Mouse (Mus musculus): ENCODE results near the gene Gne.

Gene Gne

GRCm38 (mm10) chr4:44083945-44084344 lies at the start of gene Gne:
Gne (minus strand) TSS chr4:44084177.
- peak; percentile 70 for DNase-seq (ENCODE audit: extremely low read depth, insufficient read length, low spot score)

- no peak for DNase-seq (ENCODE audit: extremely low read depth, insufficient read length, low spot score)
These were observed 42.8 kb upstream of the Gne start for GRCm38 (mm10) chr4:44126805-44127204.

- DNase-seq (ENCODE audit: extremely low read depth, insufficient read length, low spot score), result no peak
These were observed 35.6 kb upstream of the Gne start for GRCm38 (mm10) chr4:44119410-44120201.

GRCm38 (mm10) chr4:44115046-44115445 lies 31.1 kb upstream of the Gne start:
- DNase-seq (ENCODE audit: extremely low read depth, insufficient read length, low spot score), result no peak

- DNase-seq (ENCODE audit: extremely low read depth, insufficient read length, low spot score), result no peak
These were observed 29.6 kb upstream of the Gne start for GRCm38 (mm10) chr4:44113393-44114138.

GRCm38 (mm10) chr4:44112741-44113140 lies 28.8 kb upstream of the Gne start:
- DNase-seq (ENCODE audit: extremely low read depth, insufficient read length, low spot score), result peak; percentile 31

GRCm38 (mm10) chr4:44110771-44111170 lies 26.8 kb upstream of the Gne start:
- DNase-seq (ENCODE audit: extremely low read depth, insufficient read length, low spot score), result no peak

GRCm38 (mm10) chr4:44108297-44108696 lies 24.3 kb upstream of the Gne start:
- no peak for DNase-seq (ENCODE audit: extremely low read depth, insufficient read length, low spot score)

- DNase-seq (ENCODE audit: extremely low read depth, insufficient read length, low spot score), result peak; percentile 33
These were observed 23.4 kb upstream of the Gne start for GRCm38 (mm10) chr4:44107339-44107738.

- no peak for DNase-seq (ENCODE audit: extremely low read depth, insufficient read length, low spot score)
These were observed 22.4 kb upstream of the Gne start for GRCm38 (mm10) chr4:44106297-44106821.

- no peak for DNase-seq (ENCODE audit: extremely low read depth, insufficient read length, low spot score)
These were observed 20.4 kb upstream of the Gne start for GRCm38 (mm10) chr4:44104195-44104917.

- no peak for DNase-seq (ENCODE audit: extremely low read depth, insufficient read length, low spot score)
These were observed 19.6 kb upstream of the Gne start for GRCm38 (mm10) chr4:44103620-44104019.

GRCm38 (mm10) chr4:44097576-44098335 lies 13.8 kb upstream of the Gne start:
- no peak for DNase-seq (ENCODE audit: extremely low read depth, insufficient read length, low spot score)

- peak; percentile 56 for DNase-seq (ENCODE audit: extremely low read depth, insufficient read length, low spot score)
These were observed 10.5 kb upstream of the Gne start for GRCm38 (mm10) chr4:44094475-44094874.

- no peak for DNase-seq (ENCODE audit: extremely low read depth, insufficient read length, low spot score)
These were observed 8.4 kb upstream of the Gne start for GRCm38 (mm10) chr4:44092359-44092758.

GRCm38 (mm10) chr4:44085566-44085965 lies 1.6 kb upstream of the Gne start:
- DNase-seq (ENCODE audit: extremely low read depth, insufficient read length, low spot score), result no peak

- DNase-seq (ENCODE audit: extremely low read depth, insufficient read length, low spot score), result no peak
These were observed 787 bp upstream of the Gne start for GRCm38 (mm10) chr4:44084602-44085325.

- DNase-seq (ENCODE audit: extremely low read depth, insufficient read length, low spot score), result no peak
These were observed 5.5 kb downstream of the Gne start for GRCm38 (mm10) chr4:44078358-44078933.

GRCm38 (mm10) chr4:44074422-44074821 lies 9.6 kb downstream of the Gne start:
- no peak for DNase-seq (ENCODE audit: extremely low read depth, insufficient read length, low spot score)
